Mouse (Mus musculus) G1E (cell line): ENCODE measurements around the gene Cgn.

Source experiments
- CTCF ChIP-seq: IDR thresholded peaks from 2 replicates; pipeline ENCODE4 v1.5.1; 2012; ENCODE audit warnings: low read depth, low read length, inconsistent platforms, mixed read lengths
- GATA1 ChIP-seq: IDR thresholded peaks from 2 replicates; pipeline ENCODE4 v1.6.1; 2012; ENCODE audit warnings: borderline replicate concordance, low read length, inconsistent platforms, mixed read lengths
- POLR2AphosphoS5 ChIP-seq: IDR thresholded peaks from 2 replicates; pipeline ENCODE4 v1.6.1; 2012; ENCODE audit warnings: low read depth, low read length, inconsistent platforms; ENCODE audit not compliant: insufficient replicate concordance
- TAL1 ChIP-seq: conservative IDR thresholded peaks from 2 replicates; pipeline ENCODE4 v1.6.1; 2012; ENCODE audit warnings: low read depth, low read length, inconsistent platforms, mixed read lengths

GRCm38 (mm10) chr3:94792258-94792657 is 6.0 kb upstream of the Cgn start:
- TF ChIP-seq CTCF (no peak), GATA1 (no peak), TAL1 (no peak), POLR2AphosphoS5 (no peak)
